Mouse (Mus musculus) testis, adult 2 months (tissue): ENCODE data around the gene Ddx39b. TPM values are rescaled to one million over a fixed set of nuclear protein-coding genes. Genes with fewer than 3 reads are reported as not detected.
"Not testable (repeated sequence)": the region's sequence is repeated elsewhere in the genome, so short reads cannot be mapped to it uniquely, and the experiment has no call there.

Experiments
- H3K27ac ChIP-seq: fragments of 200-500 bp; 2 replicates; pipeline ENCODE4 v1.5.1; 2012; ENCODE audit warnings: low read depth, low read length; ENCODE audit not compliant: control insufficient read depth, insufficient read depth
- H3K27me3 ChIP-seq: fragments of 200-500 bp; 2 replicates; pipeline ENCODE4 v1.6.1; 2012; ENCODE audit warnings: mild to moderate bottlenecking, low read length, moderate library complexity; ENCODE audit not compliant: control insufficient read depth, insufficient read depth
- H3K36me3 ChIP-seq: fragments of 200-500 bp; 2 replicates; pipeline ENCODE4 v1.6.1; 2012; ENCODE audit warnings: mild to moderate bottlenecking, low read length; ENCODE audit not compliant: control insufficient read depth, insufficient read depth
- H3K4me1 ChIP-seq: fragments of 200-500 bp; 2 replicates; pipeline ENCODE4 v1.6.1; 2012; ENCODE audit warnings: low read length; ENCODE audit not compliant: control insufficient read depth, insufficient read depth
- H3K4me3 ChIP-seq: fragments of 200-500 bp; 2 replicates; pipeline ENCODE4 v1.5.1; 2012; ENCODE audit warnings: low read depth, mild to moderate bottlenecking, low read length, moderate library complexity, mixed read lengths; ENCODE audit not compliant: control insufficient read depth
- CTCF ChIP-seq: fragments of 200-500 bp; IDR thresholded peaks from 2 replicates; pipeline ENCODE4 v1.5.1; 2012; ENCODE audit warnings: low read depth, mild to moderate bottlenecking, inconsistent platforms, low read length, moderate library complexity; ENCODE audit not compliant: control insufficient read depth, insufficient read depth, insufficient replicate concordance
- POLR2A ChIP-seq: fragments of 200-500 bp; IDR thresholded peaks from 2 replicates; pipeline ENCODE4 v1.6.1; 2012; ENCODE audit warnings: low read depth, mild to moderate bottlenecking, inconsistent platforms, low read length, moderate library complexity; ENCODE audit not compliant: control insufficient read depth
- polyA plus RNA-seq: library from polyadenylated mRNA; depleted of rRNA; stranded (reverse); fragments of >200 nt; gene quantifications from 2 replicates; pipeline ENCODE4 v1.2.3, GENCODE M21; 2012; rRNA removed

Gene Ddx39b
- polyA plus RNA-seq, 1 experiment: 129 TPM

DNA sequence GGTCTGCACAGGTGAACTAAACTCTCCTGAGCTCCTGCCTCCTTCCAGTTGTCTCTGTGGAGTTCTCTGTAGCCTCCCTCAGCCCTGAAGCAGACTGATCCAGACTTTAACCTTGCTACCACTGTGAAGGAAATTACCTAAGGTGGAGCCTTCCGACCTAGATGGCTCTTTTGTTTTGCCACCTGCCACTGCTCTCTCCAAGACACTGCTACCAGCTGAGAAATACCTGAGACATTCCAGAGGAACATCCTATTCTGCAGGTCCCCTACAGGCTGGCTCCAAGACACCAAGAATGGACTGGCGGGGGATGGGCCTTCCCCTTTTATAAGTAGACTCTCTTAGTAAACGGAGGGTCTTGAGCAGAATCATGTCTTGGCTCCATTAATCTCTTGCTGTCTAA is 38.7 kb downstream of the Ddx39b start:
- no peaks in the 10 kb centered on the region for H3K27me3 ChIP-seq
- no peak overlapping the region for H3K27ac ChIP-seq
- no peak for TF ChIP-seq POLR2A
- TF ChIP-seq CTCF: no peak
- H3K36me3 ChIP-seq: no peaks in the 10 kb centered on the region
- peaks cover 3% of the 10 kb centered on the region; the same call in 1 of the 2 replicates for H3K4me1 ChIP-seq
- no peak overlapping the region for H3K4me3 ChIP-seq

DNA sequence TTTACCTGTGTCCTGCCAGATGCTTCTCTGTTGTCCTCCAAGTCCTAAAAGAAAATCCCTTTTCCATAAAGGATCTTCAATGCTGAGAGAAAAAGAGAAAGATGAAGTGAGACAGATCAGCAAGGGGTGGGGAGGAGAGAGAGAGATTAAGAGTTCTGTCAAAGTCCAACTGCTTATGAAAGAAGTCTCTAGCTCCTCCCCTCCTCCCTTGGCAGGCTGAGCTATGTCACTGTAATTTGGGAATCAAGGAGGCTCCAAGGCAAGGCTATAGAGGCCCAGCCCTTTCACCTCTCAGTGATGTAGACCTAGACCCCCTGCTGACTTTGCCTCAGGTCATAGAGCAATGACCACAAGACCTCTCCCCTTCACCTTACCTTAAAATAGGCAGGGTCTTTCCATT is 43.9 kb downstream of the Ddx39b start:
- Histone ChIP-seq H3K27me3 (no peaks in the 10 kb centered on the region), H3K4me1 (no peaks in the 10 kb centered on the region), H3K4me3 (no peak overlapping the region), H3K36me3 (no peaks in the 10 kb centered on the region), H3K27ac (no peak overlapping the region)
- TF ChIP-seq CTCF: no peak
- no peak for TF ChIP-seq POLR2A

DNA sequence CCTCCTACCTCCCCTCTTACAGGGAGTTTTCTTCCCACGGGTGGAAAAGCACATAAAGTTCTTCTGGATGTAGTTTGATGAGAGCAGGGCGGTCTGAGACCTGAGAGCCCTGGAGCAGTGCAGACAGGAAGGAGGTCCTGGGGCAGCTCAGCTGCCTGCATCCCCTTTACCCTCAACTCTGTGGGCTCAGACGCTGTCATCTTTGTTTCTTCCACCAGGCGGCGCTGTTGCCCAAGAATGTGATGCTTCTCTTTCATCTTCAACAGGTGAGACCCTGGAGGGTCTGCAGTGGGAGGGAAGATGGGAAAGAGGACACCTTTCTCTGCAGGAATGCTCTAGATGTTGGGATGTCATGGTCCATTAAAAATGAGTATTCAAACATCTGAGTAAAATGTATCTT is 54.2 kb downstream of the Ddx39b start:
- TF ChIP-seq CTCF: peak; percentile 83; the same call in 1 of the 2 replicates
- not testable (repeated sequence) for H3K4me3 ChIP-seq, H3K36me3 ChIP-seq

DNA sequence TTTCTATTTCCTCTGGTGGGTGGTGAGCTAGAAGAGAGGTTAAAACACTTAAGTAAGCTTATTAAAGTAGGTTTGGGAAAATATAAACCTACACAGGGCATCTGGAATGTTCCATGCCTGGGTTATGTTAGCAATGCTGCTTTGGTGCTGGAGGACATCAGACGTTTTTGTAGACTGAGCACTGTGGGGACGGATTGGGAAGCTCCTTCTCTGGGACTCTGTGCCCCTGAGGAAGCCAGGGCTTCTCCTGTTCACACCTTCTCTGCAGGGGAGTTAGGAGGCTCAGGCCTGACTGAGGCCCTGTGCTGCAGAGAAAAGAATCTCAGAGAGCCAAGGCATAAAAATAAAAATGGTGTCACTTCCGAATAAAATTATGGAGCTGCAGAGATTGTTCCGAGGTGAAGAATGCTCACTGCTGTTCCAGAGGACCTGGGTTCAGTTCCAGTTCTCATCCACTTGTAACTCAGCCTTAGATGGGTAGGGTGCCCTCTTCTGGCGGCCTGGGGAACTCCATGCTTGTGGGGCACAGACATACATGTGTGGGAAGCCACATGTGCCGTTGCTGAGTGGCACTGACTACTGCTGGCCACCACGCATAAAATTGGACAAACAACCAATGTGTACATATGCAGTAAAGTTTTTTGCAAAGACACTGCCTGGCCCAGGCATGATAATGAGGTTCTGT is 58.9 kb downstream of the Ddx39b start:
- H3K4me3 ChIP-seq, H3K27ac ChIP-seq, H3K36me3 ChIP-seq, H3K27me3 ChIP-seq, H3K4me1 ChIP-seq: not testable (repeated sequence)

More for the DNA sequence above, 54.2 kb downstream of the Ddx39b start:
- H3K4me1 ChIP-seq, H3K27ac ChIP-seq, H3K27me3 ChIP-seq: not testable (repeated sequence)

DNA sequence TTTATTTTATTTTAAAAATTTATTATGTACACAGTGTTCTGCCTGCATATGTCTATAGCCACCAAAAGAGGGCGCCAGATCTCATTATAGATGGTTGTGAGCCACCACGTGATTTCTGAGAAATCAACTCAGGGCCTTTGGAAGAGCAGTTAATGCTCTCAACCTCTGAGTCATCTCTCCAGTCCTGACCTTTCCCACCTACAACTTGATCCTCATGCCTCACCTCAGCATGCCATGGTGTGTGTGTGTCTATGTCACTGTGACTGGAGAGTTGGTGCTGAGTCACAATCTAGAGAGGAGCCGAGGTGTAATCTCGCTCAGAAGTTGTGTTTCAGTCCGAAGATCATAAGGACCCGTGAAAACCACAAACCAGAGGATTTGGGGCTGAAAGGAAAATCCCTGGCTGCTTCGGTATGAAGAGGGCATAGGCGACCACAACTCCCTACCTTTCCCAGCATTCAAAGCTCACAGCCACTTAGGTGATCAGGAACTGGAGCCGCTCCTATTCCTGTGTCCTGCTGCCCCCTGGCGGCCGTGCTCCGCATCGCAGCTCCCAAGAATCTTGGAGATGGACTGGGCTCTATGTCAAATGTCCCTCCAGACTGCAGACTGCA is 60.2 kb downstream of the Ddx39b start:
- Histone ChIP-seq H3K36me3 (no peaks in the 10 kb centered on the region), H3K4me3 (peak overlapping the region; percentile 10), H3K27ac (no peak overlapping the region), H3K4me1 (no peaks in the 10 kb centered on the region; the same call in 1 of the 2 replicates), H3K27me3 (no peaks in the 10 kb centered on the region)
- TF ChIP-seq CTCF (peak; percentile 98), POLR2A (no peak)

DNA sequence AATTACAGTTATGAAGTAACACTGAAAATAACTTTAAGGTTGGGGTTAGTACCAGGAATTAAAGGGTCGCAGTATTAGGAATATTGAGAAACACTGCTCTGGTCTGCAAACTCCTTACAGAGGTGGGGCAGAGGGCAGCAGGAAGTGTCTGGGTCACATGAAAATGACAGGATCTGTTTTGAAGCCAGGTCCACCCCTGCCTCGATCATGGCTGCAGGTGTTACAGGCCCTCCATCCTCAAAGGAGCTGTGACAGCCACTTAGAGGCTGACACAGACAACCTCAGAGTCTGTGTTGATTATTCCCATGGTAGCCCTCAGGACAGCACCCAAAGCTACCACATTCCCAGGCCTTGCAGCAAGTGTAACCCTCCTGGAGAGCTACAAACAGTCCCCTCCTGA is 61.7 kb downstream of the Ddx39b start:
- no peak overlapping the region for H3K27ac ChIP-seq
- H3K27me3 ChIP-seq: no peaks in the 10 kb centered on the region
- no peaks in the 10 kb centered on the region for H3K36me3 ChIP-seq
- TF ChIP-seq CTCF (no peak), POLR2A (no peak)
- H3K4me3 ChIP-seq: no peak overlapping the region
- no peaks in the 10 kb centered on the region; the same call in 1 of the 2 replicates for H3K4me1 ChIP-seq

Other genes with a start within 250 kb of the Ddx39b start
- 261 and 309 TPM in 2 replicates for gene Vars, start 240.8 kb upstream of the Ddx39b start, polyA plus RNA-seq
- gene Vwa7, start 225.2 kb upstream of the Ddx39b start, polyA plus RNA-seq: 0.65 and 0.84 TPM in 2 replicates
- gene Sapcd1, start 213.7 kb upstream of the Ddx39b start, polyA plus RNA-seq: 3.5 and 3.8 TPM in 2 replicates
- 19.3 and 20.4 TPM in 2 replicates for gene Msh5, start 195.0 kb upstream of the Ddx39b start, polyA plus RNA-seq
- 24.1 and 24.8 TPM in 2 replicates for gene Clic1, start 191.8 kb upstream of the Ddx39b start, polyA plus RNA-seq
- gene Ddah2, start 182.7 kb upstream of the Ddx39b start, polyA plus RNA-seq: 11.1 and 14.4 TPM in 2 replicates
- gene Ly6g6c, start 176.4 kb upstream of the Ddx39b start, polyA plus RNA-seq: 117 and 146 TPM in 2 replicates
- gene Mpig6b, start 175.6 kb upstream of the Ddx39b start, polyA plus RNA-seq: 3.4 and 3.7 TPM in 2 replicates
- 0.78 and 0.95 TPM in 2 replicates for gene Ly6g6e, start 164.8 kb upstream of the Ddx39b start, polyA plus RNA-seq
- 0.85 and 0.99 TPM in 2 replicates for gene Ly6g6d, start 163.7 kb upstream of the Ddx39b start, polyA plus RNA-seq
- gene Ly6g6f, start 156.1 kb upstream of the Ddx39b start, polyA plus RNA-seq: 1.1 and 1.2 TPM in 2 replicates
- 121 and 141 TPM in 2 replicates for gene Abhd16a, start 152.5 kb upstream of the Ddx39b start, polyA plus RNA-seq
- 0.54 TPM in 1 of 2 replicates, not detected in the other for gene Ly6g5c, start 133.5 kb upstream of the Ddx39b start, polyA plus RNA-seq
- gene Ly6g5b, start 126.3 kb upstream of the Ddx39b start, polyA plus RNA-seq: 2.9 and 3.1 TPM in 2 replicates
- 70.0 and 73.6 TPM in 2 replicates for gene Gpank1, start 120.3 kb upstream of the Ddx39b start, polyA plus RNA-seq
- gene Csnk2b, start 119.7 kb upstream of the Ddx39b start, polyA plus RNA-seq: 3,095 and 3,228 TPM in 2 replicates
- 0.91 and 2.5 TPM in 2 replicates for gene D17H6S53E, start 115.4 kb upstream of the Ddx39b start, polyA plus RNA-seq
- gene Apom, start 109.7 kb upstream of the Ddx39b start, polyA plus RNA-seq: 0.41 and 0.48 TPM in 2 replicates
- 709 and 791 TPM in 2 replicates for gene Bag6, start 106.6 kb upstream of the Ddx39b start, polyA plus RNA-seq
- gene Prrc2a, start 76.8 kb upstream of the Ddx39b start, polyA plus RNA-seq: 515 and 563 TPM in 2 replicates
- gene Aif1, start 65.7 kb upstream of the Ddx39b start, polyA plus RNA-seq: 435 and 444 TPM in 2 replicates
- 0.65 and 1.3 TPM in 2 replicates for gene Lst1, start 53.3 kb upstream of the Ddx39b start, polyA plus RNA-seq
- 0.86 and 0.87 TPM in 2 replicates for gene Ltb, start 47.3 kb upstream of the Ddx39b start, polyA plus RNA-seq
- gene Tnf, start 39.7 kb upstream of the Ddx39b start, polyA plus RNA-seq: 0.07 TPM in 1 of 2 replicates, not detected in the other
- gene Lta, start 36.4 kb upstream of the Ddx39b start, polyA plus RNA-seq: 0.07 TPM in 1 of 2 replicates, not detected in the other
- gene Gm16181, start 20.9 kb upstream of the Ddx39b start, polyA plus RNA-seq: not detected in 2 replicates
- 10.4 and 11.7 TPM in 2 replicates for gene Atp6v1g2, start 8.1 kb upstream of the Ddx39b start, polyA plus RNA-seq
- gene Nfkbil1, start 6.0 kb upstream of the Ddx39b start, polyA plus RNA-seq: 27.9 and 30.2 TPM in 2 replicates
- 29.6 and 31.4 TPM in 2 replicates for gene H2-D1, start 21.0 kb downstream of the Ddx39b start, polyA plus RNA-seq
- gene H2-Q1, start 78.7 kb downstream of the Ddx39b start, polyA plus RNA-seq: not detected in 2 replicates
- gene H2-Q2, start 100.5 kb downstream of the Ddx39b start, polyA plus RNA-seq: 0.53 and 0.90 TPM in 2 replicates
- 3.2 and 4.2 TPM in 2 replicates for gene H2-Q4, start 137.9 kb downstream of the Ddx39b start, polyA plus RNA-seq
- 1.6 and 1.8 TPM in 2 replicates for gene H2-Q6, start 183.1 kb downstream of the Ddx39b start, polyA plus RNA-seq
- gene H2-Q7, start 197.4 kb downstream of the Ddx39b start, polyA plus RNA-seq: 4.9 and 5.2 TPM in 2 replicates
- gene H2-Q10, start 228.3 kb downstream of the Ddx39b start, polyA plus RNA-seq: 0.19 and 0.33 TPM in 2 replicates